ENCODE assay signal across 8 mouse cellular contexts in genomic region chr14:47514816-47515453, GRCm38 (mm10). TPM values are rescaled to one million over a fixed set of nuclear protein-coding genes. Genes with fewer than 3 reads are reported as not detected.
DNase-seq lines count a peak whose midpoint lies in the region; ATAC-seq and TF ChIP-seq lines count a peak whose summit lies in the region.
"Had no signal": no experiment of that assay in that cellular context is flagged by ENCODE, and none has a peak within 500 bp of the region (broad histone marks: within the 10 kb centered on the region; RNA-seq: fewer than 3 reads in every experiment).

No protein-coding gene starts in this region.

- no peaks in the 10 kb centered on the region for H3K9me3 ChIP-seq in liver, postnatal 0 days (ENCODE audit: low read length)
- H3K9me3 ChIP-seq: embryonic facial prominence, embryonic 13.5 days had no signal

- DNase-seq in R1 (ENCODE audit: low read depth, low spot score): peak; percentile 66
- peak; percentile 57 to 63 for DNase-seq in adrenal gland, postnatal 36 days
- peak; percentile 51 for DNase-seq in induced T-regulatory cell, adult 2 months (ENCODE audit: low read depth)
- DNase-seq in liver, postnatal 0 days: peak; percentile 42
- DNase-seq in cerebellum, adult 8-10 months: no peak
- DNase-seq in cerebellum, adult 11 months: no peak
- no peak for DNase-seq in layer of hippocampus, adult 9-10 months (ENCODE audit: low spot score)

- no peak overlapping the region for H3K4me3 ChIP-seq in liver, postnatal 0 days (ENCODE audit: low read depth, low read length)
- H3K4me3 ChIP-seq: embryonic facial prominence, embryonic 13.5 days had no signal

- peaks cover 37% of the 10 kb centered on the region for H3K4me1 ChIP-seq in liver, postnatal 0 days (ENCODE audit: insufficient read depth)
- H3K4me1 ChIP-seq: embryonic facial prominence, embryonic 13.5 days had no signal

- ATAC-seq in liver, postnatal 0 days: peak; percentile 58

- 28% methylated on average over 7 of the region's 7 CpGs for WGBS in liver, postnatal 0 days (ENCODE audit: insufficient replicate concordance)

- peaks cover 12% of the 10 kb centered on the region; the same call in 1 of the 2 replicates for H3K36me3 ChIP-seq in liver, postnatal 0 days (replicated peaks; ENCODE audit: insufficient read depth, low read length)
- H3K36me3 ChIP-seq: embryonic facial prominence, embryonic 13.5 days had no signal

- peak overlapping the region; percentile 88 for H3K27ac ChIP-seq in liver, postnatal 0 days (ENCODE audit: low read depth)
- H3K27ac ChIP-seq: embryonic facial prominence, embryonic 13.5 days had no signal

- no peak for TF ChIP-seq CTCF in liver, postnatal 0 days (IDR thresholded peaks at IDR 0.05; ENCODE audit: low read depth)

- peak overlapping the region; percentile 36; the same call in 1 of the 2 replicates for H3K9ac ChIP-seq in liver, postnatal 0 days (replicated peaks)
- H3K9ac ChIP-seq: embryonic facial prominence, embryonic 13.5 days had no signal

- H3K27me3 ChIP-seq in liver, postnatal 0 days (ENCODE audit: insufficient read depth, low read length): no peaks in the 10 kb centered on the region
- H3K27me3 ChIP-seq: embryonic facial prominence, embryonic 13.5 days had no signal

- peak overlapping the region; percentile 47 for H3K4me2 ChIP-seq in liver, postnatal 0 days (ENCODE audit: low read depth, low read length)
- H3K4me2 ChIP-seq: embryonic facial prominence, embryonic 13.5 days had no signal

- TF ChIP-seq EP300 in liver, postnatal 0 days (IDR thresholded peaks at IDR 0.05; ENCODE audit: low read depth): 0 out of 2 replicates have a peak, but pooled peaks have one; percentile 2

RNA-seq across cellular contexts. Expression of gene Atg14, which starts 55.5 kb away (rescaled TPM):
- total RNA-seq in adrenal gland, postnatal 36 days (2021): 10 to 100 TPM; 11.8 to 14.9 TPM
- 5.6 and 6.3 TPM in 2 replicates for polyA plus RNA-seq in liver, postnatal 0 days (2015; fragmentation: Nextera tagmentation; extraction: Ambion mirVana)

Comparison
In these comparisons a context has a peak if more than half of its experiments do, and no peak if none do; other contexts are left out.
1. DNase-seq: peak in R1 (single experiment), adrenal gland, postnatal 36 days (2 of 2), induced T-regulatory cell, adult 2 months (single experiment) and liver, postnatal 0 days (single experiment); none in cerebellum, adult 8-10 months (single experiment), cerebellum, adult 11 months (single experiment) and layer of hippocampus, adult 9-10 months (single experiment).